Mouse (Mus musculus) liver, adult (tissue): ENCODE measurements around the gene Cdh3.

ENCODE experiments used
- GATA4 ChIP-seq: IDR thresholded peaks from 2 replicates; pipeline ENCODE4 v1.6.1; 2014; ENCODE audit warnings: mild to moderate bottlenecking, low read length; ENCODE audit not compliant: insufficient replicate concordance

The Cdh3 gene

GRCm38 (mm10) chr8:106584942-106585670, 74.4 kb downstream of the Cdh3 start:
- TF ChIP-seq GATA4, result no peak

DNA sequence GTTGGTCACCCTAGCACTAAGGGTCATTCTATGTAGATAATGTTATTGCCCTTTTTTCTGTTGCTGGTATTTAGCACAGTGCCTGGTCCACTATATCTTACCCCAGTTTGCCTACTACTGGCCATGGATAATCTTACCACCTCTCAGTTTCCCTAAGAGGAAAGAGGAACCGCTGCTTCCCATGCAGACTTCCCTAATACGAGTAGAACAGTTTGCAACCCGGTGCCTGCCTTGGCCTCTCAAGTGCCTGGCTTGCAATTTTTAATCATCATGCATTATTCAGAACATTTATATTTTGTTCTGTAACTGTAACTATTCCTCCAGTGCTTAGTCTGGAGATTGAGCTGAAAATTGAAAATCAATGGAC, 75.0 kb downstream of the Cdh3 start:
- TF ChIP-seq GATA4, result no peak

GRCm38 (mm10) chr8:106586896-106587295, 76.2 kb downstream of the Cdh3 start:
- no peak for TF ChIP-seq GATA4

DNA sequence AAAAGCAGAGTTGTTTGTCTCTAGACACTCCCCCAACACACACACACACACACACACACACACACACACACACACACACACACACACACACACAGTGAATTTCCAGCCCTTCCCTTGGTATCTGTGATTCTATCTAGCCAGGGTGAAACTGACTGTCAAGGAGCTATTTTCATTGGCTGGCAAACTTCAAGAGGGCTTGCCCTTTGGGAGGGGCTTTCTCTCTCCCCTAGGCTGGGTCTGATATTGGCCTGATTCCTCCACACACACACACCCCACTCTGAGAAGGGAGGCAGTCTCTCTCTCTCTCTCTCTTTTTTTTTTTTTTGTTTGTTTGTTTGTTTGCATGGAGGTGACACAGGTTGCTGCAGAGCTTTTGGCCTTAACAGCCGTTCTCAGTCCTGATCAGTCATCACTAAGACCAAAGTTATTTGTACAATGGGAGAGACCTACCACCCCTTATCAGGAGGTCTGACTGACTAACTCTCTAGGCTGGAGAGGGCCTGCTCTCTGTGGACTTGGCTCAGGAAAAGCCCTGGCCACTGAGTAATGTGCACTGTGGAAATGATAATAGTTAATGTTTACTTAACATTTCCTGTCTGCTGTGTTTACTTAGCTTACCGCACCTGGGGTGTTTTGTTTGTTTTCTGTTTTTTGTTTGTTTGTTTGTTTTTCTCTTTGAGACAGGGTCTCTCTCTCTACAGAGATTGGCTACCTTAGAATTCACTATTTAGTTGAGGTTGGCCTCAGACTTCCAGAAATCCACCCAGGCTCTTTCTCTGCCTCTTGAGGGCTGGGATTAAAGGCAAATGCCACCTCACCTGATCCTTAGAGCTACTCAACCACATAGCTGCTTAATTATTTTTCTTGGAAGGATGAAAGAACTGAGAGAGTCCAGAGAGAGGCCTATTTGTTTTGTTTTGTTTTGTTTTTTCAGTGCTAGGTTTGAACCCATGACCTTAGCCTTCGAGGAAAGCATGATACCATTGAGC, 78.0 kb downstream of the Cdh3 start:
- TF ChIP-seq GATA4, result no peak

- TF ChIP-seq GATA4, result no peak
Measured at GRCm38 (mm10) chr8:106592458-106592857, 81.8 kb downstream of the Cdh3 start.

DNA sequence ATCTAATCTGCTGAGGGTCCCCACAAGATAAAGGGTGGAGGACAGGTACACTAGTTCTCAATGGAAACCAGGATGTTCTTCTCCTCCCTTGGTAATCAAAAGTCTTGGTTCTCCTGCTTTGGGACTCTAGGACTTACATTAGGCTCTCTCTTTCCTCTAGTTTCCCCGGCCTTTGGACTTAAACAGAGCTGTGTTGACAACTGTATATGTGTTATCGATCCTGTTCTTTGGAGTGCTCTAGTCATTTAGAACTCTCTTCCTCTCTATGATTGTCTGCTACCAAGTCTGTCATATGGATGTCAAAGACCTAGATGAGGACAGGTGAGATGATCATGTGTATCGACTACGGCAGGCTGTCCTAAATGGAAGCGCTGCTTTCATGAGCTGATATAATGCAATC, 86.4 kb downstream of the Cdh3 start:
- TF ChIP-seq GATA4, result no peak

GRCm38 (mm10) chr8:106599265-106599979, 88.7 kb downstream of the Cdh3 start:
- TF ChIP-seq GATA4, result no peak

DNA sequence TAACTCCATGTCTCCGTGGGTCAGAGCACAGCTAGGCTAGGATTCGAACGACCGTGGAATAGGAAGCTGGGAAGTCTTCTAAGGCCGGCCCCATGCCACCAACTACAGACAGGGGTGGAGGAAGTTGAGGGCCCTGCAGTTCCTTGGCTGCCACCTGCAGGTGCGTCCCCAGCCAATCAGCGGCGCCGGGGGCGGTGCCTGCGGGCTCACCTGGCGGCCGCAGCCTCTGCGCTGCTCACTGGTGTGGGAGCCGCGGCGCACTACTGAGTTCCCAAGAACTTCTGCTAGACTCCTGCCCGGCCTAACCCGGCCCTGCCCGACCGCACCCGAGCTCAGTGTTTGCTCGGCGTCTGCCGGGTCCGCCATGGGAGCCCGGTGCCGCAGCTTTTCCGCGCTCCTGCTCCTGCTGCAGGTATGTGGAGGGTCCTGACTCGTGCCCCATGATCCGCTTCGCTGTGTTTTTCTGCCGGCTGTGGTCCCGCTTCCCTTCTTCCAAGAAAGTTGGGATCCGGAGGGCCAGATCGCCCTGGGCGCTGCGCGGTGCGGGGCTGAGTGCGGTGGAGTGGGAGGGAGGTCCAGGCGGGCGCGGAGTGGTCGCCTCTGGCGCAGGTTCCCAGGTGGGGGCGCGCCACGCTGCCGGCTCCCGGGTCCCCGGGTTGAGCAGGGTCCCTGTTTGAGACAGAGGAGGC, 92.6 kb downstream of the Cdh3 start, which contains the start of gene Cdh1:
TSS of gene Cdh1 (plus strand) at position 221 of the 689 bp plus-strand sequence.
- TF ChIP-seq GATA4, result no peak

GRCm38 (mm10) chr8:106603933-106604332, 93.2 kb downstream of the Cdh3 start:
- TF ChIP-seq GATA4, result no peak

- TF ChIP-seq GATA4, result no peak
Measured at GRCm38 (mm10) chr8:106605657-106606056, 95.0 kb downstream of the Cdh3 start.

- TF ChIP-seq GATA4, result no peak
Measured at GRCm38 (mm10) chr8:106606121-106606520, 95.4 kb downstream of the Cdh3 start.

DNA sequence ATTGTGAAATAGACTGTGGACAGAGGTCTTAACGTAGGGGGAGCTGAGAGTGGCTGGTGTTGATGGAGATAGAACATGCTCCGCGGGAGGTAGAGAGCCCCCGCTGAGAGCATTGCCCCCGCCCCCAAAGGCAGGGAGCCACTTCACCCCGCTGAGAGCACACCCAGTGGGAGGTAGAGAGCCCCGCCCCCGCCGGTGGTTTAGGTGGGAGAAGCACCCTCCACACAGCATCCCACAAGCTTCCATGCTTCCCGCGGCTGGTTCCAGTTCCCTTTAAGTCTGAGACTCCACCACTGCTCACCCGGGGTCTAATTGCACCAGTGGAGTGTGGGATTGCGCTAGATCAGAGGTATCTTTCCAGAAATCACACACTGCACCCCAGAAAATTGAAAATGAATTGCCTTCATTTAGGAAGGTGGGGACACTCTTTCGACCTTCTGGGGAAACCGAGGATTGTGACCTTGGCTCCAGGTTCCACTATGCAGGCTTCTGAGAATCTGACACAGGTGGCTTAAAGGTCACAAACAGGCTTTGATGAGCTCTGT, 96.0 kb downstream of the Cdh3 start:
- no peak for TF ChIP-seq GATA4
